Mouse (Mus musculus): ENCODE data around the gene Gm37240. TPM values are rescaled to one million over a fixed set of nuclear protein-coding genes. Genes with fewer than 3 reads are reported as not detected.

Gm37240 gene
- polyA plus RNA-seq, 1 experiment from 2014 or later, result 0.43 TPM

- H3K9me3 ChIP-seq (ENCODE audit: control insufficient read depth, low read length), result no peaks in the 10 kb centered on the region
- H3K36me3 ChIP-seq (ENCODE audit: control insufficient read depth, insufficient read depth, low read length), result no peaks in the 10 kb centered on the region
- H3K27me3 ChIP-seq (ENCODE audit: control insufficient read depth, insufficient read depth, low read length), result no peaks in the 10 kb centered on the region
- ATAC-seq (replicated peaks; ENCODE audit: low FRiP score) (no peak), DNase-seq (ENCODE audit: low spot score) (no peak)
- no peak overlapping the region for H3K27ac ChIP-seq (ENCODE audit: low read depth, low read length)
- H3K4me1 ChIP-seq (replicated peaks; ENCODE audit: control insufficient read depth, insufficient read depth, low read length), result no peaks in the 10 kb centered on the region
- no peak overlapping the region for H3K4me3 ChIP-seq (ENCODE audit: low read depth, low read length)
- H3K9ac ChIP-seq (ENCODE audit: low read length), result no peak overlapping the region
- WGBS, result 86% methylated on average over 6 of the region's 6 CpGs
- H3K4me2 ChIP-seq (ENCODE audit: low read depth, low read length, severe bottlenecking), result no peak overlapping the region
These were observed 1117.9 kb downstream of the Gm37240 start for GRCm38 (mm10) chr3:84769411-84769810.

- no peak overlapping the region for H3K4me2 ChIP-seq (ENCODE audit: low read depth, low read length, severe bottlenecking)
- no peaks in the 10 kb centered on the region for H3K27me3 ChIP-seq (ENCODE audit: control insufficient read depth, insufficient read depth, low read length)
- no peak overlapping the region for H3K27ac ChIP-seq (ENCODE audit: low read depth, low read length)
- no peaks in the 10 kb centered on the region for H3K36me3 ChIP-seq (ENCODE audit: control insufficient read depth, insufficient read depth, low read length)
- H3K9ac ChIP-seq (ENCODE audit: low read length), result no peak overlapping the region
- no peaks in the 10 kb centered on the region for H3K4me1 ChIP-seq (replicated peaks; ENCODE audit: control insufficient read depth, insufficient read depth, low read length)
- H3K9me3 ChIP-seq (ENCODE audit: control insufficient read depth, low read length), result no peaks in the 10 kb centered on the region
- ATAC-seq (replicated peaks; ENCODE audit: low FRiP score) (no peak), DNase-seq (ENCODE audit: low spot score) (no peak)
- H3K4me3 ChIP-seq (ENCODE audit: low read depth, low read length), result no peak overlapping the region
- 86% methylated on average over 4 of the region's 4 CpGs for WGBS
These were observed 1118.4 kb downstream of the Gm37240 start for GRCm38 (mm10) chr3:84768940-84769339.

GRCm38 (mm10) chr3:84753816-84754215 is 1133.5 kb downstream of the Gm37240 start:
- Histone ChIP-seq H3K4me1 (replicated peaks; ENCODE audit: control insufficient read depth, insufficient read depth, low read length) (no peaks in the 10 kb centered on the region), H3K36me3 (ENCODE audit: control insufficient read depth, insufficient read depth, low read length) (no peaks in the 10 kb centered on the region), H3K4me2 (ENCODE audit: low read depth, low read length, severe bottlenecking) (no peak overlapping the region), H3K4me3 (ENCODE audit: low read depth, low read length) (no peak overlapping the region), H3K27ac (ENCODE audit: low read depth, low read length) (no peak overlapping the region), H3K9ac (ENCODE audit: low read length) (no peak overlapping the region), H3K9me3 (ENCODE audit: control insufficient read depth, low read length) (no peaks in the 10 kb centered on the region), H3K27me3 (ENCODE audit: control insufficient read depth, insufficient read depth, low read length) (no peaks in the 10 kb centered on the region)
- no peak for ATAC-seq (replicated peaks; ENCODE audit: low FRiP score)
- WGBS, result 91% methylated on average over 2 of the region's 2 CpGs
- no peak for DNase-seq (ENCODE audit: low spot score)

GRCm38 (mm10) chr3:84749222-84749621 is 1138.1 kb downstream of the Gm37240 start:
- WGBS, result 82% methylated on average over 5 of the region's 5 CpGs
- no peak for DNase-seq (ENCODE audit: low spot score)
- H3K4me2 ChIP-seq (ENCODE audit: low read depth, low read length, severe bottlenecking), result no peak overlapping the region

GRCm38 (mm10) chr3:84748139-84748538 is 1139.2 kb downstream of the Gm37240 start:
- Histone ChIP-seq H3K4me3 (ENCODE audit: low read depth, low read length) (no peak overlapping the region), H3K4me1 (replicated peaks; ENCODE audit: control insufficient read depth, insufficient read depth, low read length) (no peaks in the 10 kb centered on the region), H3K9ac (ENCODE audit: low read length) (no peak overlapping the region), H3K9me3 (ENCODE audit: control insufficient read depth, low read length) (no peaks in the 10 kb centered on the region), H3K4me2 (ENCODE audit: low read depth, low read length, severe bottlenecking) (no peak overlapping the region), H3K36me3 (ENCODE audit: control insufficient read depth, insufficient read depth, low read length) (no peaks in the 10 kb centered on the region), H3K27ac (ENCODE audit: low read depth, low read length) (no peak overlapping the region), H3K27me3 (ENCODE audit: control insufficient read depth, insufficient read depth, low read length) (no peaks in the 10 kb centered on the region)
- no peak for DNase-seq (ENCODE audit: low spot score)
- ATAC-seq (replicated peaks; ENCODE audit: low FRiP score), result no peak
- 94% methylated on average over 5 of the region's 5 CpGs for WGBS

More at GRCm38 (mm10) chr3:84749222-84749621, 1138.1 kb downstream of the Gm37240 start:
- H3K4me1 ChIP-seq (replicated peaks; ENCODE audit: control insufficient read depth, insufficient read depth, low read length), result no peaks in the 10 kb centered on the region
- ATAC-seq (replicated peaks; ENCODE audit: low FRiP score), result no peak
- no peak overlapping the region for H3K9ac ChIP-seq (ENCODE audit: low read length)
- no peaks in the 10 kb centered on the region for H3K9me3 ChIP-seq (ENCODE audit: control insufficient read depth, low read length)
- no peak overlapping the region for H3K4me3 ChIP-seq (ENCODE audit: low read depth, low read length)
- H3K36me3 ChIP-seq (ENCODE audit: control insufficient read depth, insufficient read depth, low read length), result no peaks in the 10 kb centered on the region
- H3K27ac ChIP-seq (ENCODE audit: low read depth, low read length), result no peak overlapping the region
- H3K27me3 ChIP-seq (ENCODE audit: control insufficient read depth, insufficient read depth, low read length), result no peaks in the 10 kb centered on the region

- Histone ChIP-seq H3K9me3 (ENCODE audit: control insufficient read depth, low read length) (no peaks in the 10 kb centered on the region), H3K4me2 (ENCODE audit: low read depth, low read length, severe bottlenecking) (no peak overlapping the region), H3K36me3 (ENCODE audit: control insufficient read depth, insufficient read depth, low read length) (no peaks in the 10 kb centered on the region), H3K9ac (ENCODE audit: low read length) (no peak overlapping the region), H3K4me1 (replicated peaks; ENCODE audit: control insufficient read depth, insufficient read depth, low read length) (no peaks in the 10 kb centered on the region), H3K27ac (ENCODE audit: low read depth, low read length) (no peak overlapping the region), H3K4me3 (ENCODE audit: low read depth, low read length) (no peak overlapping the region), H3K27me3 (ENCODE audit: control insufficient read depth, insufficient read depth, low read length) (no peaks in the 10 kb centered on the region)
- DNase-seq (ENCODE audit: low spot score) (no peak), ATAC-seq (replicated peaks; ENCODE audit: low FRiP score) (peak; percentile 56)
- 63% methylated on average over 18 of the region's 18 CpGs for WGBS
These were observed 1141.7 kb downstream of the Gm37240 start for GRCm38 (mm10) chr3:84745537-84746189.

GRCm38 (mm10) chr3:84744707-84745106 is 1142.6 kb downstream of the Gm37240 start:
- 79% methylated on average over 13 of the region's 13 CpGs for WGBS
- Histone ChIP-seq H3K36me3 (ENCODE audit: control insufficient read depth, insufficient read depth, low read length) (no peaks in the 10 kb centered on the region), H3K27ac (ENCODE audit: low read depth, low read length) (no peak overlapping the region), H3K4me2 (ENCODE audit: low read depth, low read length, severe bottlenecking) (no peak overlapping the region), H3K4me3 (ENCODE audit: low read depth, low read length) (no peak overlapping the region), H3K4me1 (replicated peaks; ENCODE audit: control insufficient read depth, insufficient read depth, low read length) (no peaks in the 10 kb centered on the region), H3K27me3 (ENCODE audit: control insufficient read depth, insufficient read depth, low read length) (no peaks in the 10 kb centered on the region), H3K9ac (ENCODE audit: low read length) (no peak overlapping the region), H3K9me3 (ENCODE audit: control insufficient read depth, low read length) (no peaks in the 10 kb centered on the region)
- DNase-seq (ENCODE audit: low spot score) (no peak), ATAC-seq (replicated peaks; ENCODE audit: low FRiP score) (no peak)

GRCm38 (mm10) chr3:84740050-84740596 is 1147.2 kb downstream of the Gm37240 start:
- Histone ChIP-seq H3K9ac (ENCODE audit: low read length) (no peak overlapping the region), H3K4me1 (replicated peaks; ENCODE audit: control insufficient read depth, insufficient read depth, low read length) (no peaks in the 10 kb centered on the region), H3K4me2 (ENCODE audit: low read depth, low read length, severe bottlenecking) (no peak overlapping the region), H3K36me3 (ENCODE audit: control insufficient read depth, insufficient read depth, low read length) (no peaks in the 10 kb centered on the region), H3K9me3 (ENCODE audit: control insufficient read depth, low read length) (no peaks in the 10 kb centered on the region), H3K4me3 (ENCODE audit: low read depth, low read length) (no peak overlapping the region), H3K27ac (ENCODE audit: low read depth, low read length) (no peak overlapping the region), H3K27me3 (ENCODE audit: control insufficient read depth, insufficient read depth, low read length) (no peaks in the 10 kb centered on the region)
- DNase-seq (ENCODE audit: low spot score) (no peak), ATAC-seq (replicated peaks; ENCODE audit: low FRiP score) (no peak)
- 85% methylated on average over 10 of the region's 10 CpGs for WGBS

GRCm38 (mm10) chr3:84737137-84737536 is 1150.2 kb downstream of the Gm37240 start:
- no peaks in the 10 kb centered on the region for H3K36me3 ChIP-seq (ENCODE audit: control insufficient read depth, insufficient read depth, low read length)
- H3K4me1 ChIP-seq (replicated peaks; ENCODE audit: control insufficient read depth, insufficient read depth, low read length), result peaks cover 2% of the 10 kb centered on the region; the same call in 1 of the 2 replicates
- 85% methylated on average over 3 of the region's 3 CpGs for WGBS
- H3K27me3 ChIP-seq (ENCODE audit: control insufficient read depth, insufficient read depth, low read length), result peaks cover 2% of the 10 kb centered on the region; the same call in 1 of the 2 replicates
- no peak for ATAC-seq (replicated peaks; ENCODE audit: low FRiP score)
- H3K4me2 ChIP-seq (ENCODE audit: low read depth, low read length, severe bottlenecking), result no peak overlapping the region
- H3K9me3 ChIP-seq (ENCODE audit: control insufficient read depth, low read length), result no peaks in the 10 kb centered on the region
- no peak for DNase-seq (ENCODE audit: low spot score)
- H3K4me3 ChIP-seq (ENCODE audit: low read depth, low read length), result no peak overlapping the region
- H3K9ac ChIP-seq (ENCODE audit: low read length), result no peak overlapping the region
- H3K27ac ChIP-seq (ENCODE audit: low read depth, low read length), result no peak overlapping the region

All from forebrain, embryonic 11.5 days (tissue).